Mouse (Mus musculus): ENCODE results near the gene Klri1.
"Not testable (repeated sequence)": the region's sequence is repeated elsewhere in the genome, so short reads cannot be mapped to it uniquely, and the experiment has no call there.

The Klri1 gene

DNA sequence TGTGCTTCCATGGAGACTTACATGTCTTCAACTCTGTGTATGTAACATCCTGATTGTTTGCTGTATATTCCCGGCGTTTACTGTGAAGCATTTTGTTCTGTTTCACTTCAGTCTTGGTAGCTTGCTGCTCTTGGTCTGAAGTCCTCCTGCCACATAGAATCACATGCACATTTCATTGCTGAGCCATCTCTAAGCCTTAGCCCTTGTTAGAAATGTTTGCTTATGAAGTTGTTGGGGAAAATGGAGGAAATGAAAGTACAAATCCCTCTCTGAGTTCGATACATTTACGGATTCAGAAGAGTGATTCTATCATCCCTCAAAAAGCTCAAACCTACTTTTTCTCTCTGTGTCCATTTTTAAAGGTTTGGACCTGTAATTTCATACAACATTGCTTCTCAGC, at the start of gene Klri1:
Gene Klri1 (minus strand): TSS at position 101 of the 400 bp plus-strand sequence.
- in situ Hi-C loops (cut with MboI, MseI): loop anchor here (10.0 kb wide), 1 partner anchor 838 kb away; no protein-coding TSS in a partner anchor

DNA sequence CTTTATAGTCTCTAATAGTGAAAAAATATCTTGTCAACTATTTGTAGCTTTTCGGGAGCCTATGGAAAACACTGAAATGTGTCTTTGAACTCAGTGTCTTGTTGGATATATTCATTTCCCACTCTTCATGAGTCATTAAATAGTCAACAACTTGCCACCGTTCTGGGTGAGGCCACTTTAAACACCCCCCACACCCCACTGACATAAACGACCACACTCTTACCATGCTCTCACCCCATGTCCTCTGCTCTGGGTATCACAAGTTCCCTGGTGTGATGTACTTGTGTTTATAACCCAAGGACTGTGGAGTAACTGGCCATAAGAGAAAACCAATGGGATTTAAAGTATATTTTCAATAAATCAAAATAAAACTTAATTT, 30.7 kb upstream of the Klri1 start:
- in situ Hi-C loops (cut with MboI, MseI): loop anchor here (5.0 kb wide), 1 partner anchor 55 kb away; no protein-coding TSS in a partner anchor

DNA sequence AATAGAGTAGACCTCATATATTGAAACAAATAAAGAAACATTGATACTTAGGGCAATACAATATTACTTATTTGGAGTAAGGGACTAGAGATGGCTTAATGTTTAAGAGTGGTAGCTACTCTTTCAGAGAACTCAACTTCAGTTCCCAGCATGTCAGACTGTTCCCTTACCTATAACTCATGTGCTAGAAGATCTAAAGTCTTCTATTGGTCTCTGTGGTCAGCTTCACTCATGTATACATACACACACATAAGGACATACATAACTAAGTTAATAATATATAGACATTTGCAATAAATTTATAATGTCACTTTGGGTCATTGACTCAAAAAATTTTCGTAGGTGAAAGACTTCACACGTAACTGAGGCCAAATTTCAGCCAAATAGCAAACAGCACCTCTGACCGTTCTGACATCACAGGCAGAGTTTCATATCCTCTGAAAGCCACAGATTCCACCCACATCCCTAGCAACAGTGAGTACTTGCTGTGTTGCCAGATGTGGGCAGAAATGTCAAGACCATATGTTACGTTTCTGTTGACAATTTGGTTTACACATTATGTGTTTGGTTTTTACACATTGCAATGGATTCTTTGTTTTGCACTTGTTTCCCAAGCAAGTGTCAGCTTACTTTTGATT, 30.2 kb upstream of the Klri1 start:
- in situ Hi-C loops (cut with MboI, MseI): loop anchor here (5.0 kb wide), 1 partner anchor 55 kb away; no protein-coding TSS in a partner anchor

DNA sequence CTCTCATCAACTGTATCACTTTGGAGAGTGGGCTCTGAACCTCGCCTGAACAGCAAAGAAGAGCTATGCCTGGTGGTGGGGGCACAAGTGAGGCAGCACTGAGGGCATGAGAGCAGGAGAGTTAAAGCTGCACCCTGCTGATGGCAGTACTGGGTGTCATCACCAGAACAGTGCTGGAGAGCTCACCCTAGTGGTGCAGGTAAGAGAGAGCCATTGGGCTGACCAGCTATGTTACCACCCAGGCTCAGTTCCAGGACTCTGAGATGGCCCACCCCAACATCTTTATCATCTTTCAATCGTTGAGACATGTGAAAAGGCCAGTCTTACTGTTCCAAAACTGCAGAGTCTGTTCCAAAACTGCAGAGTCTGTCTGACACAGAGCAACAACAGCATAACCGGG, 29.2 kb upstream of the Klri1 start:
- in situ Hi-C loops (cut with MboI, MseI): loop anchor here (5.0 kb wide), 1 partner anchor 54 kb away; no protein-coding TSS in a partner anchor

DNA sequence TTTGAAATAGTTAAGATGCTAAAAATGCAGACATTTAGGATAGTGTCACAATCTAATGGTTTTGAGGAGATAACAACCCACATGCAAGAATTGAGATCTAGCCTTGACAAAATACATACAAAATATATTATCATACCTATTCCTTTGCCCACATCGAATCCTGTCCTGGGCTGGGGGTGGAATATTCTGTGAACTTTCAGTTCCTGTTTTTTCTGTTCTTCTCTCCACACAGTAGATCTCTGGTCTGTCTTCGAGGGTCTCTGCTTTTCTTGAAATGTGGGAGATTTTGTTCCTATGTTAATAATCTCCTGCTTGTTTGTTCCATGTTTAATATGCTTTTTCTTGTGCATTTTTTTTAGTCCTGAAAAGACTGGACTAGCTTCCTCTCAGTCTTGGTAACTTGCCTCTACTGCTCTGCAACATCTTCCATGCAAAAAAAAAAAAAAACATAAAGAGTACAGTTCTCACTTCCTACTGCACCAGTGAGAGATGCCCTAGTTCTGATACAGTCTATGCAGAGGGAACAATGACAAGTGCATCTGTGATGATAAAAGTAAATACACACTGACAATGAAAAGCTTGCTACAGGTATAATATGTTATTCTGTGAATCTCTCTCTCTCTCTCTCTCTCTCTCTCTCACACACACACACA, 23.3 kb upstream of the Klri1 start, which contains the start of gene Klri2:
Gene Klri2 (minus strand): TSS at position 416 of the 653 bp plus-strand sequence.
- in situ Hi-C loops (cut with MboI, MseI): no loop called here

DNA sequence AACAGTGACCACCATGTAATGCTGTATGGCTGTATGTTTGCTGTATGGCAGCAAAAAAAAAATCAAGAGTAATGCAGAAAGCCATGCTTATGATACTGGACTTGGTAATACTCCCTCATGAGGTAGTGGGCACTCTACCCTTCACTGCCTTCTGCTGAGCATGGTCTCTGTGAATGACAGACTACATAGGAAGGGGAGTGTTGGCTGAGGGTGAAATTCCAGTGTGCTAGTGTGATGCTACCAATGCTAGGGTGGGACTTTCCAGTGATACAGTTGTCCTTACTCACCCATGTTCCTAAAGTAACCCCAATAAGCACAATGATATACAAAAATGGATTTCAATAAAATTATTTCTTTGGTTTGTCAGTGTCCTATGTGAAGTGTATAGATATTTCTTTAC, 19.5 kb upstream of the Klri1 start:
- in situ Hi-C loops (cut with MboI, MseI): no loop called here

DNA sequence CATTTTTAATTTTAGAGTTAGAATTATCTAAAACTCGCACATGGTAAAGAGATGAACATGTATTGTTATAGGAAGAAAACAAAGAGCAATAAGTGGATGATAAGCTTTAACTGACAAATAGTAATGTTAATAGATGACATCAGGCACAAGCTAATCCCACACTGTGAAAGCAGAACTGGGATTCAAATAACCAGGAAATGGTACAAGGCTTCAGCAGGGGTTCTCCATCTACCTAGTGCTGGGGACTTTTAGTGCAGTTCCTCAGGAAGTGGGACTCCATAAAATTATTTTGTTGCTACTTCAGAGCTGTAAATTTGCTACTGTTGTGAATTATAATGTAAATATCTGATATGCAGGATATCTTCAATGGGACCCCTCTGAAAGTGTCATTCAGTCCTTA, 10.3 kb upstream of the Klri1 start:
- in situ Hi-C loops (cut with MboI, MseI): no loop called here

DNA sequence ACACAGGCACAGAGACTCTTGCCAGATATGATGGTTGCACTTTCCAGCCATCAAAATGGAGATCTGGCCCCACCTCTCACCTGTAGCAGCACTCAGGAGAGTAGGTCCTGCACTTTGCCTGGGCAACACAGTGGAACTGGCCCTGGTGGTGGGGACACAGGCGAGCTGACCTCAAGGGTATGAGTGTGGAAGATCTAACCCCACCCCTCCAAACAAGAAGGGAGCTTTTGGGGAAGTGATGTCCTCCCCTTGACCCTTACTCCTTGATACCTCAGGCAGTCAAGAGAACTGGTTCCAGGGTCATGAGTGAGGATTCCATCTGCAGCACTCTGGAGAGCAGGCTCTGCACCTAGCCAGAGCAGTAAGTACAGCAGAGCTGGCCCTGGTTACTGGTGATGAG, 4.5 kb upstream of the Klri1 start:
- in situ Hi-C loops (cut with MboI, MseI): no loop called here

DNA sequence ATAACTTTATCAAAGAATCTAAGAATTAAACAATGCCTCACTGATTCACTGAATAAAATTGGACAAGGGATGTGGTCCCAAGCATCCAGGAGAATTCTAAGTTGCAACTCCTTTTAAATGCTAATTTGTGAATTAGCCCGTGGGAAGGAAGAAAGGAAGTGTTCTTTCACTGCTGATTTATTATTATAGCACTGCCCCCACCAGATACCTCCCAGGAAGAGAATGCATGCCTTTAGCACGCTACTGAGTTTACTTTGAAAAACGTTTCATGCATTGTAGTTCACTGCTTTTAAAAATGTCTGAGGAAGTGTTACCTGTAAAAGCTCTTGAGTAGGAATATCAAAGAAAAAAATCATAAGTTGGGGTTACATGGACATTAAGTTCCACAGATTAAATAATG, 3.6 kb upstream of the Klri1 start:
- in situ Hi-C loops (cut with MboI, MseI): no loop called here

DNA sequence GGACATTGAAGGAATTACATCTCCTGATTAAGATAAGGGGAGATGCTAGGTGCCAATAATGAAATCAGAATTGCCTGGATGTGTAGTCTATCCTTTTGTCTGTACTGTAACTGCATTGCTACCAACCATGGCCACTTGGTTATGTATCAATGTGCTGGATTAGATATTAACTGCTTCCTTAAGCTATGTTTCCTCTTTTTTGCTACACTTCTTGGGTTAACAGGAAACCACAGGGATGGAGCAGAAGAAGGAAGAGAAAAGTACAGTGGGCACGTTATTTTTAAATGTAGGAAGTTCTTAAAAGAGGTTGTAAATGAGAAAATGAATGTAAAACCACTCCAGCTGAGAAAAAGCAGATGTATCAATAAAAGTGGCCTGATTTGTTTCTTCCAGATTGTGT, 3.4 kb downstream of the Klri1 start:
- in situ Hi-C loops (cut with MboI, MseI): loop anchor here (10.0 kb wide), 1 partner anchor 841 kb away; no protein-coding TSS in a partner anchor

DNA sequence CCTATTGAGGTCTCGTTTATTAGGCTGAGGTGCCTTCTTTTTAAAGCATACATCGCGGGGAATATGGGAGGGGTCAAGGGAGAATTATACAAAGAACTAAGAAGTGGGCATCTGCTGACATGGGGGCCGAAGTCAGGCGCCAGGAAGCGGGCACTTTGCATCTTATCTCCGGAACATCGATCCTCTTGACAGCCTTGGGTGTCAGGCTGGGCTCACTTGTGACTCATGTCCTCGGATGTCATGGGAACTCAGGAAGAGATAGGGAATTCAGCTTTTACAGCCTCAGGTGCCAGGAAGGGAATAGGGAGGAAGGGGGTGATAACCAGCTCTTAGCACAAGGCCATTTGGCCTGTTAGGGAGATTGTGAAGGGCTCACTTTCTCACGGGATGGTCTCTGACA, 25.5 kb downstream of the Klri1 start:
- in situ Hi-C loops (cut with MboI, MseI): loop anchor here (5.0 kb wide), 1 partner anchor 56 kb away; no protein-coding TSS in a partner anchor

DNA sequence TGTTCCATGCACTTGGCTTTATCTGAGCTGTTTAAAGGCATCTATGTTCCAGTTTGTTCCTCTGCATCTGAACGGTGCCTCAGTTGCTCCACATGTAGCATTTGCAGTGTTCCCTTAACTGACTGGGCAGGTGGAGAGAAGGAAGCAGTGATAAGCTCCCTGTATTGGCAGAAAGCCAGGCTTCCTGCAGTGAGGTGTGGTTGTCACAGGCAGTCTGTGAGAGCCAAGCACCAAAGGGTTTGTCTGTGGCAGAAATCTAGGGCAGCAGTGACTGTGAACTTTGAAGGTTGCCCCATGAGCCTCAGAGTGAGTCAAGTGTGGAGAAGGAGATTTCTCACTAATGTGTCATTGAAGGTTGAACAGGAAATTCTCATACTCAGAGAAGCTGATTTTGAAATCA, 36.6 kb downstream of the Klri1 start:
- in situ Hi-C loops (cut with MboI, MseI): loop anchor here (5.0 kb wide), 1 partner anchor 103 kb away; the partner anchor contains the start of gene Klre1

DNA sequence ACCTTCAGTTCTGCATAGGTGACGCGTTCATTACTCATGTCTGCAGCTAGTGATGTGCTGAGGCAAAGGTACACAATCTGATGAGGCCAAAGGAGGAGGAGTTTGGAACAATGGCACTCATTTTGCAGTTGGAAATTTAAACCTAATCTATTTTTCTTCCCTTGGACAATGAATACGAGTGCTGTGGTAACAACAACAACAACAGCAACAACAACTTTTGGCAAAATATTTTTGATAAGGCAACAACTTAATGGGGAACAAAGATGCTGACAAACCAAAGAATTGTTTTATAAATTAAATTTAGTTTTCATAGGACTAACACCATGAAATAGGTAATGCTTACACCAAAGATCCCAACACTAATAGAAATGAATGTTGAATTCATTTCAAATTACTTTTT, 38.1 kb downstream of the Klri1 start, which contains the start of gene Klrc1:
Gene Klrc1 (minus strand): TSS at position 101 of the 400 bp plus-strand sequence.
- in situ Hi-C loops (cut with MboI, MseI): no loop called here

DNA sequence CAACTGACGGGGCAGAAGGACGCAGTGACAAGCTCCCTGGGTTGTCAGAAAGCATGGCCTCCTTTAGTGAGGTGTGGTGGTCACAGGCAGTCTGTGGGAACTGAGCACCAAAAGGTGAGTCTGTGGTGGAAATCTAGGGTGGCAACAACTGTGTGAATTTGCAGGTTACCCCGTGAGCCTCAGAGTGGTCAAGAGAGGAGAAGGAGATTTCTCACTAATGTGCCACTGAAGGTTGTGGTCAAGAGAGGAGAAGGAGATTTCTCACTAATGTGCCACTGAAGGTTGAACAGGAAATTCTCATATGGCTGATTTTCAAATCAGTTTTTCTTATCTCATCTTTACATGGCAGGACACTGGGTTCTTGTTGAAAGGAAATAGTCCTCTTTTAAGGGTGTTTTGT, 55.6 kb downstream of the Klri1 start:
- in situ Hi-C loops (cut with MboI, MseI): not testable (repeated sequence)

DNA sequence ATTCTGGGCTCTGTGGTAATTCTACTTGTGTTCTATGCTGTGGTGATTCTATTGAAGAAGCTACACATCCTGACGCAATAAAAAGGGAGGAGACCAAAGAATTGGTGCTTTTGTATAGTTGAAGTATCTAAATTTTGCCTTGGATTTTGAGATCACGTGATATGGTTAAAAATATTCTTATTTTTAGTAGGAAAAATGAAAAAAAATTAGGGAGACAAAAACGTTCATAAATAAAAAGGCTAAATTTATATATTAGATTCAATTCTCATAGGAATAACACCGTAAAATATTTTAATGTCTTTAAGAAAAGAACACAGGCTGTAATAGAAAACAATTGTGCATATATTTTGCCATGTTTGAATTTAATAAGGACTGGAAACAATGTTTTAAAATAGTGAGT, 56.3 kb downstream of the Klri1 start, which contains the start of gene Klrc2:
Gene Klrc2 (minus strand): TSS at position 101 of the 400 bp plus-strand sequence.
- in situ Hi-C loops (cut with MboI, MseI): not testable (repeated sequence)

All from regulatory T cell (primary cell).